Mouse (Mus musculus) hematopoietic multipotent progenitor cell, adult 10-12 weeks (in vitro differentiated cells): ENCODE data around the gene Lcmt2. TPM values are rescaled to one million over a fixed set of nuclear protein-coding genes. Genes with fewer than 3 reads are reported as not detected.

Experiments
- polyA plus RNA-seq: library from polyadenylated mRNA; stranded (reverse); fragments of >175 nt; gene quantifications from 2 replicates; pipeline ENCODE4 v1.2.3, GENCODE M21; 2012; ENCODE audit warnings: low replicate concordance

The Lcmt2 gene
- 5.9 and 10.2 TPM in 2 replicates for polyA plus RNA-seq

GRCm38 (mm10) chr2:121140018-121140882 is at the start of gene Lcmt2, which contains the start of gene Adal:
Gene Lcmt2 (minus strand): TSS chr2:121140653.
Gene Adal (plus strand): TSS chr2:121140428.

DNA sequence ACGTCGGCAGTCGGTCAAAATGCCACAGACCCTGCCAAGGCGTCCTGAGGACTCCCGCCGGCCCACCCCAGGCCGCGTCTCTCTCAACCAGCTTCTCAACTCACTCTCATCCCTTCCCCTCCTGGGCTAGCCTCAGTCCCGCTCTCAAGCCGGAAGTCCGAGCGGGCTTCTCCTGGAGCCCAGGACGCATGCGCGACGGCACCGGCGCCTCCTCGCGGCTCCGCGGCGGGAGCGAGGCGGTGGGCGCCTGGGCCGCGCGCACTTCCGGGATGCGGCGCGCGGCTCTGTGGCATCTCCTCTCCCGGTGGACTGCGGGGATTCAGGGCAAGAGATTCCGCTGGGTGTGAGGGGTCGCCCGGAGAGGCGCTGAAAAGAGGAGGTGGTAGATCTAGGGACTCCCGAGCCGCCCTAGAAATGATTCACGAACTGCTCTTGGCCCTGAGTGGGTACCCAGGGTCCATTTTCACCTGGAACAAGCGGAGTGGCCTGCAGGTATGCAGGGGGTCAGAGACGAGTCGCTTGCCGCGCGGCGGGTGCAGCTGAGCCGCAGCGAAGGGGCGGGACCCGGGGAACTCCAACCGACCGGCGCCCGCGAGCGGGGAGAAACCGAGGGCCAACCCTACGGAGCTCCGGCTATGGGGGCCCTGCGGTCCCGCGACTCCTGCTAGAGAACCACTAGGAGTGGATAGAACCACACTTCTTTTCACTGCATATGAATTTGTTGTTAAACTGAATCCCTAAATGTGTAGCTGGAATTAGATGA is 30.7 kb upstream of the Lcmt2 start, which contains the start of gene Zscan29:
TSS of gene Zscan29 (minus strand) at position 146 of the 763 bp plus-strand sequence.

DNA sequence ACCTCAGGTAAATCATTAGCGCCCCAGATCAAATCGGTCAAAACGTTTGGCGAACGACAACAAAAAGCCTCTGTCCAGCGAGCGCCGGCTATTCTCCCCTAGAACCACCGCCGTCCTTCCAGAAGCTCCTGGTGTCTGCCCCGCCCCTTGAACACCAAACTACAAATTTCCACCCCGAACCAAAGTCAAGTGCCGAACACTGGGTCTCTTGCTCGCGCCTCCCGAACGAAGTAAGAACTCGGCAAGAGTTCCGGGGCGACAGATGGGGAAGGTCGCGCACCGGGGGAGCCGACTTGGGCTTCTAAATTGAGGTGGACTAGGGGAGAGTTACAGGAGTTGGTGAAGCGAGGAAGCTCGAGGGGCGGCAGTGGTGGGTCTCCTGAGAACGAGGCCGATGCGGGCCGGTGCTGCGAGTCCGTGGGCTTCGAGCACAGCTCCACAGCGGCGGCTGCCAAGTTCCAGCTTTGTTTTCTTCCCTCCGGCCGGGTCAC is 30.1 kb upstream of the Lcmt2 start, which contains the start of gene Tubgcp4:
TSS of gene Tubgcp4 (plus strand) at position 174 of the 491 bp plus-strand sequence.

GRCm38 (mm10) chr2:121109695-121110094 is 30.8 kb downstream of the Lcmt2 start, which contains the start of gene Tgm7:
Gene Tgm7 (minus strand): TSS chr2:121109795.

DNA sequence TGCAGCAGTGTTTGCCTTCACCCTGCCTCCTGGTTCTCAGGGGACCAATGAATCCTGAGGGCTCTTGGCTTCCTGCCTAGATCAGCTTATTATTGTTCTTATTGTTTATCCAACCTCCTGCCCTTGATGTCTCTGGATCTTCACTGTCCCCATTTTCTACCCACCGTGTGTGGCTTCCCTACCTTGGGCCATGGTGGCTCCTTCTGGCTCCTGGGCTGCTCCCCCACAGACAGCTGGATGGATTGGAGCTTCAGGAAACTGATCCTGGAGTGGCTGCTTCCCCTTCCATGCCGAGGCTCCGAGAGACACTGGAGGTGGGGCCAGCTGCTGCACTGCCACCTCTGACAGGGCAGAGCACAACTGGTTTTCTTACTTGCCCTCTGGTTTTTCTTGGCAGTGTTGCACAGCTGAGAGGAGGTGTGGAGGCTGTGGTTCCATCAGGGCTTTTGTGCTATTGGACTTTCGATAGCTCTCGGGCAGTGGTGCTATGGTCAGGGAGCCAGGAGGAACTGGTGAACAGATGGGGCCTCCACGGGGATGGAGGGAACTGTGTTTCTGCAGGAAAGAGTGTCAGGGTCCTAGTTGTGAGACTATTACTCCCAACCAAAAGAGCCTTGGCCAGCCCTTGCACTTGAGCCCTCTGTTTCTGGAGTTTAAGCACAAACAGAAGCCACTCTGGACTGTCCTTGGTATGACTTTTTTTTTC is 54.8 kb downstream of the Lcmt2 start, which contains the start of gene Tgm5:
TSS of gene Tgm5 (minus strand) at position 362 of the 706 bp plus-strand sequence.

Other genes starting within 250 kb of the Lcmt2 start
- gene Ubr1, start 169.9 kb downstream of the Lcmt2 start, polyA plus RNA-seq, result 7.9 and 34.4 TPM in 2 replicates
- gene Tmem62, start 163.6 kb downstream of the Lcmt2 start, polyA plus RNA-seq, result 3.5 and 10.4 TPM in 2 replicates
- gene Ccndbp1, start 132.2 kb downstream of the Lcmt2 start, polyA plus RNA-seq, result 7.0 and 34.1 TPM in 2 replicates
- gene Epb42, start 103.6 kb downstream of the Lcmt2 start, polyA plus RNA-seq, result 0.72 and 6.7 TPM in 2 replicates
- not detected in 2 replicates for gene Tgm5, start 54.8 kb downstream of the Lcmt2 start, polyA plus RNA-seq
- 0.05 TPM in 1 of 2 replicates, not detected in the other for gene Tgm7, start 30.9 kb downstream of the Lcmt2 start, polyA plus RNA-seq
- 5.4 and 5.9 TPM in 2 replicates for gene Adal, start 225 bp downstream of the Lcmt2 start, polyA plus RNA-seq
- gene Tubgcp4, start 30.0 kb upstream of the Lcmt2 start, polyA plus RNA-seq, result 6.4 and 20.8 TPM in 2 replicates
- 18.7 and 32.2 TPM in 2 replicates for gene Zscan29, start 30.5 kb upstream of the Lcmt2 start, polyA plus RNA-seq
- 15.1 and 22.2 TPM in 2 replicates for gene Trp53bp1, start 130.8 kb upstream of the Lcmt2 start, polyA plus RNA-seq
- 1.4 and 1.8 TPM in 2 replicates for gene Map1a, start 148.9 kb upstream of the Lcmt2 start, polyA plus RNA-seq
- 7.0 and 8.7 TPM in 2 replicates for gene Ppip5k1, start 214.7 kb upstream of the Lcmt2 start, polyA plus RNA-seq
- gene Ckmt1, start 217.1 kb upstream of the Lcmt2 start, polyA plus RNA-seq, result not detected in 2 replicates
- gene Strc, start 246.5 kb upstream of the Lcmt2 start, polyA plus RNA-seq, result not detected in 2 replicates